ENCODE assay signal across 9 mouse cellular contexts in the genomic region with DNA sequence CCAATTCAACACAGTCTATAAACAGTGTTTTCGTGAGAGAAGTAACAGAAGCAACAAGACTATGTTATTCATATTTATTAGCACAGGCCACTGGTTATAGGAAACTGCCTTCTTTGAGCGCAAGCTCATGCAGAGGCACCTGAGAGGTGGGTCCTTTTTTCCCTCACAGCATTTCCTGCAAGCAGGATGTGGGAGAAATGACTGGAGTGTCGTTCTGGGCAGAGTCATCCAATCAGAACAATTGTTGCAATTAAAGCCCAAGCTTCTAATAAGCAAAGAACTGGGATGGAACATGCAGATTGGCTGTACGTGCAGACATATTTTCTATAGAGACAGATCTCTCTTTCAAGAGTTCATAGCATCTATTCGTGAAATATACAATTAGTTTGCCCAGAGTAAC. TPM values are rescaled to one million over a fixed set of nuclear protein-coding genes. Genes with fewer than 3 reads are reported as not detected.
A peak's percentile ranks its signal among the peaks of the same experiment; 100 is the strongest.
DNase-seq lines count a peak whose midpoint lies in the region; ATAC-seq lines count a peak whose summit lies in the region.
"Had no signal": no experiment of that assay in that cellular context is flagged by ENCODE, and none has a peak within 500 bp of the region (broad histone marks: within the 10 kb centered on the region; RNA-seq: fewer than 3 reads in every experiment).

No protein-coding gene starts in this region.

- peak overlapping the region; percentile 75 for H3K9ac ChIP-seq in heart, embryonic 16.5 days (ENCODE audit: low read length)
- H3K9ac ChIP-seq in forebrain, embryonic 13.5 days, result peak overlapping the region; percentile 85; the same call in 1 of the 2 replicates
- H3K9ac ChIP-seq in limb, embryonic 15.5 days, result no peak overlapping the region

- H3K36me3 ChIP-seq in heart, embryonic 16.5 days (ENCODE audit: control insufficient read depth, insufficient read depth), result no peaks in the 10 kb centered on the region
- H3K36me3 ChIP-seq in forebrain, embryonic 13.5 days (ENCODE audit: poor library complexity, severe bottlenecking), result no peaks in the 10 kb centered on the region
- H3K36me3 ChIP-seq in limb, embryonic 15.5 days, result no peaks in the 10 kb centered on the region

- 59% methylated on average over 5 of the region's 5 CpGs for WGBS in heart, embryonic 16.5 days
- WGBS in forebrain, embryonic 13.5 days, result 41% methylated on average over 5 of the region's 5 CpGs
- WGBS in limb, embryonic 15.5 days, result 26% methylated on average over 5 of the region's 5 CpGs

- no peak for ATAC-seq in heart, embryonic 16.5 days (replicated peaks; ENCODE audit: extremely low read depth, insufficient read depth, low FRiP score)
- no peak for ATAC-seq in forebrain, embryonic 13.5 days
- no peak for ATAC-seq in limb, embryonic 15.5 days (ENCODE audit: insufficient number of reproducible peaks, low FRiP score, low TSS enrichment, low read depth)

- H3K9me3 ChIP-seq in heart, embryonic 16.5 days (replicated peaks; ENCODE audit: control insufficient read depth, low read length), result no peaks in the 10 kb centered on the region
- H3K9me3 ChIP-seq in forebrain, embryonic 13.5 days (replicated peaks), result no peaks in the 10 kb centered on the region
- H3K9me3 ChIP-seq in limb, embryonic 15.5 days, result no peaks in the 10 kb centered on the region

- no peaks in the 10 kb centered on the region for H3K27me3 ChIP-seq in heart, embryonic 16.5 days (ENCODE audit: control insufficient read depth, insufficient read depth, low read length)
- H3K27me3 ChIP-seq in forebrain, embryonic 13.5 days, result no peaks in the 10 kb centered on the region
- no peaks in the 10 kb centered on the region for H3K27me3 ChIP-seq in limb, embryonic 15.5 days

- intact Hi-C loops in gastrocnemius, postnatal 14 days (cut with DNase I; ENCODE audit: low total_unique reads), result loop anchor here (10.0 kb wide), 1 partner anchor 70 kb away; no protein-coding TSS in a partner anchor

- H3K27ac ChIP-seq in heart, embryonic 16.5 days (ENCODE audit: low read length), result no peak overlapping the region; the same call in 1 of the 2 replicates
- H3K27ac ChIP-seq in brown adipose tissue, adult 24 weeks (replicated peaks; ENCODE audit: low read depth, low read length), result no peak overlapping the region
- H3K27ac ChIP-seq in forebrain, embryonic 13.5 days, result no peak overlapping the region
- H3K27ac ChIP-seq in limb, embryonic 15.5 days, result no peak overlapping the region

- DNase-seq in heart, adult 8-10 months (ENCODE audit: low spot score), result no peak
- DNase-seq in MN1 (ENCODE audit: low spot score), result no peak
- DNase-seq in thymus, adult 18-20 months, result no peak
- no peak for DNase-seq in gastrocnemius, postnatal 14 days

- H3K4me3 ChIP-seq in heart, embryonic 16.5 days (ENCODE audit: low read length), result peak overlapping the region; percentile 63
- peak overlapping the region; percentile 82 for H3K4me3 ChIP-seq in brown adipose tissue, adult 24 weeks (ENCODE audit: insufficient read depth, low read depth, low read length)
- peak overlapping the region; percentile 76 for H3K4me3 ChIP-seq in forebrain, embryonic 13.5 days
- peak overlapping the region; percentile 78 for H3K4me3 ChIP-seq in limb, embryonic 15.5 days

- H3K4me2 ChIP-seq in heart, embryonic 16.5 days (ENCODE audit: low read depth, low read length), result peak overlapping the region; percentile 93
- peak overlapping the region; percentile 91 for H3K4me2 ChIP-seq in forebrain, embryonic 13.5 days
- H3K4me2 ChIP-seq in limb, embryonic 15.5 days, result peak overlapping the region; percentile 90; the same call in 1 of the 2 replicates

- peaks cover 11% of the 10 kb centered on the region for H3K4me1 ChIP-seq in heart, embryonic 16.5 days (ENCODE audit: control insufficient read depth, insufficient read depth, low read length)
- H3K4me1 ChIP-seq in brown adipose tissue, adult 24 weeks (ENCODE audit: control insufficient read depth, insufficient read depth, insufficient read length, low read length), result peaks cover 4% of the 10 kb centered on the region
- peaks cover 19% of the 10 kb centered on the region for H3K4me1 ChIP-seq in forebrain, embryonic 13.5 days
- peaks cover 15% of the 10 kb centered on the region; the same call in 1 of the 2 replicates for H3K4me1 ChIP-seq in limb, embryonic 15.5 days

RNA-seq across cellular contexts. Expression of a gene that starts 2.1 kb away (rescaled TPM):
- 0.79 and 0.82 TPM in 2 replicates for polyA plus RNA-seq in heart, embryonic 16.5 days (2015; fragmentation: Nextera tagmentation; extraction: Ambion mirVana)
- 10 to 100 TPM; 10.9 to 16.0 (median 12.9) TPM for total RNA-seq in heart, adult 8-10 months (2022)
- polyA plus RNA-seq in brown adipose tissue, adult 24 weeks (2012; ENCODE audit: insufficient read depth, insufficient read length, missing spikeins), result 13.2 and 15.8 TPM in 2 replicates
- polyA plus RNA-seq in forebrain, embryonic 13.5 days (2015; fragmentation: Nextera tagmentation; extraction: Ambion mirVana), result 1.5 and 1.7 TPM in 2 replicates
- 0.83 and 1.1 TPM in 2 replicates for polyA plus RNA-seq in limb, embryonic 15.5 days (2015; fragmentation: Nextera tagmentation; extraction: Ambion mirVana)
- 10 to 100 TPM; 12.1 to 13.1 TPM for total RNA-seq in gastrocnemius, postnatal 14 days (2021)
- total RNA-seq: MEL had no signal
